Mouse (Mus musculus) lung, adult 10 weeks (tissue): Measurements from ENCODE around the gene Ankrd45. TPM values are rescaled to one million over a fixed set of nuclear protein-coding genes. Genes with fewer than 3 reads are reported as not detected.

ENCODE experiments used
- polyA plus RNA-seq: library from polyadenylated mRNA; stranded (reverse); fragments of 350-450 nt; fragmentation: Illumina TruSeq; extraction: RNeasy Lipid Tissue Mini Kit (QIAGEN cat#74804); gene quantifications from one replicate; pipeline ENCODE4 v1.2.3, GENCODE M21; 2014; ENCODE audit warnings: low read depth, low replicate concordance; ENCODE audit not compliant: insufficient read depth

Ankrd45 gene
- 1.1 TPM for polyA plus RNA-seq

GRCm38 (mm10) chr1:161142531-161143159 lies at the start of gene Ankrd45:
Ankrd45 (plus strand) TSS chr1:161142691.

GRCm38 (mm10) chr1:161130726-161131664 lies 11.5 kb upstream of the Ankrd45 start, which contains the start of gene Klhl20:
Klhl20 (minus strand) TSS chr1:161131511.

GRCm38 (mm10) chr1:161159214-161159613 lies 16.7 kb downstream of the Ankrd45 start, which contains the start of gene Tex50:
Tex50 (minus strand) TSS chr1:161159314.

Other genes starting within 250 kb of the Ankrd45 start
- gene Rc3h1, start 236.3 kb upstream of the Ankrd45 start, polyA plus RNA-seq, result 6.2 TPM
- gene Serpinc1, start 164.1 kb upstream of the Ankrd45 start, polyA plus RNA-seq, result 0.45 TPM
- 1.1 TPM for gene Zbtb37, start 107.8 kb upstream of the Ankrd45 start, polyA plus RNA-seq
- 7.2 TPM for gene Dars2, start 72.0 kb upstream of the Ankrd45 start, polyA plus RNA-seq
- 3.5 TPM for gene Cenpl, start 72.0 kb upstream of the Ankrd45 start, polyA plus RNA-seq
- gene Klhl20, start 11.2 kb upstream of the Ankrd45 start, polyA plus RNA-seq, result 7.8 TPM
- not detected for gene Tex50, start 16.6 kb downstream of the Ankrd45 start, polyA plus RNA-seq
- gene Prdx6, start 108.5 kb downstream of the Ankrd45 start, polyA plus RNA-seq, result 1,114 TPM